Comparison of ENCODE assay signal across 16 mouse cellular contexts in the genomic region with DNA sequence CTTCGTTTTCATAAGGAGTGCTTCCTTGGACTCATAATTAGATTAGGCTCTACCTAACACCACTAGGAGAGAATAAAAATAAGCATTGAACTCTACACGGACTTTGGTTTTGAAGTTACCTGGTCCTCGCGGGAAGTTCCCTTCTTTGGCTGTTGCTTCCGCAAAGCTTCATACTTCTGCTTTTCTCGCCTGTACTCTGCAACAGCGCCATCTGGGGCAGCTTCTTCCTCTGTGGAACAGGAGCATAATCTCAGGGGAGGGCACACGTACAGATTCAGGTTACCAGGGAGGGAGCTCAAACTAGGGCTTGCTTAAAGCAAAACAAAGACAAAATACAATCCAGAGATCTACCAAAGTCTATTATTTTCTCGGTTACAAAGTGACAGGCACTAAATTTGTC.
DNase-seq lines count a peak whose midpoint lies in the region; ATAC-seq and TF ChIP-seq lines count a peak whose summit lies in the region.
"Had no signal": no experiment of that assay in that cellular context is flagged by ENCODE, and none has a peak within 500 bp of the region (broad histone marks: within the 10 kb centered on the region; RNA-seq: fewer than 3 reads in every experiment).

No protein-coding gene starts in this region.

- no peak overlapping the region for H3K9ac ChIP-seq in kidney, postnatal 0 days (ENCODE audit: low read depth, low read length)
- H3K9ac ChIP-seq: forebrain, embryonic 12.5 days; lung, embryonic 15.5 days had no signal

- no peaks in the 10 kb centered on the region for H3K4me1 ChIP-seq in kidney, postnatal 0 days (replicated peaks; ENCODE audit: insufficient read depth, low read length)
- no peaks in the 10 kb centered on the region for H3K4me1 ChIP-seq in kidney, adult 2 months (ENCODE audit: control insufficient read depth, insufficient read depth, low read length)
- H3K4me1 ChIP-seq: forebrain, embryonic 12.5 days; lung, embryonic 15.5 days had no signal

- H3K27me3 ChIP-seq in kidney, postnatal 0 days (ENCODE audit: insufficient read depth, low read length) = no peaks in the 10 kb centered on the region
- H3K27me3 ChIP-seq in kidney, adult 2 months (replicated peaks; ENCODE audit: control insufficient read depth, insufficient read depth, low read length) = no peaks in the 10 kb centered on the region
- H3K27me3 ChIP-seq: forebrain, embryonic 12.5 days; lung, embryonic 15.5 days; megakaryocyte, embryonic 14.5 days had no signal

- H3K27ac ChIP-seq in kidney, postnatal 0 days = no peak overlapping the region
- no peak overlapping the region for H3K27ac ChIP-seq in kidney, adult 2 months (ENCODE audit: insufficient read depth, low read depth, low read length)
- H3K27ac ChIP-seq: forebrain, embryonic 12.5 days; lung, embryonic 15.5 days had no signal

- no peak overlapping the region for H3K4me3 ChIP-seq in kidney, postnatal 0 days (replicated peaks; ENCODE audit: low read depth, low read length)
- H3K4me3 ChIP-seq in kidney, adult 2 months (ENCODE audit: insufficient read depth, low read depth, low read length) = no peak overlapping the region
- H3K4me3 ChIP-seq: forebrain, embryonic 12.5 days; lung, embryonic 15.5 days; megakaryocyte, embryonic 14.5 days had no signal

- H3K4me2 ChIP-seq in kidney, postnatal 0 days (ENCODE audit: low read length) = no peak overlapping the region
- H3K4me2 ChIP-seq: forebrain, embryonic 12.5 days; lung, embryonic 15.5 days had no signal

- no peak for DNase-seq in kidney, postnatal 0 days (ENCODE audit: low spot score)
- DNase-seq in kidney, adult 2 months = no peak
- peak; percentile 16 for DNase-seq in thymus, postnatal 4 days
- no peak for DNase-seq in thymus, postnatal 14 days
- peak; percentile 11 for DNase-seq in c-Kit-positive CD71-positive TER-119-negative erythroid progenitor cells, embryonic 14.5 days (ENCODE audit: low read depth)
- no peak for DNase-seq in embryo, embryonic 9.5 days (ENCODE audit: extremely low spot score)
- DNase-seq in cerebellum, adult 18-20 months = no peak
- DNase-seq: adrenal gland, postnatal 25 days; cerebellum, adult 9-11 months; gastrocnemius, postnatal 14 days; layer of hippocampus, postnatal 36 days; thymus, adult 2 months had no signal

- WGBS in kidney, postnatal 0 days = 94% methylated on average over 9 of the region's 9 CpGs
- WGBS in kidney, adult 2 months = 97% methylated on average over 9 of the region's 9 CpGs

- no peaks in the 10 kb centered on the region for H3K36me3 ChIP-seq in kidney, postnatal 0 days (ENCODE audit: insufficient read depth, low read length)
- H3K36me3 ChIP-seq in kidney, adult 2 months (ENCODE audit: control insufficient read depth, insufficient read depth, low read length) = no peaks in the 10 kb centered on the region
- H3K36me3 ChIP-seq: lung, embryonic 15.5 days had no signal

- ATAC-seq in kidney, postnatal 0 days (replicated peaks; ENCODE audit: low FRiP score, low read depth) = no peak
- no peak for ATAC-seq in CD4-positive, CD25-positive, alpha-beta regulatory T cell, adult 4 months

- 0 out of 2 replicates have a peak, but pooled peaks have one; percentile 7 for TF ChIP-seq CTCF in kidney, postnatal 0 days (IDR thresholded peaks at IDR 0.05; ENCODE audit: low read depth)
- no peak for TF ChIP-seq CTCF in kidney, adult 2 months (conservative IDR thresholded peaks at IDR 0.05; ENCODE audit: insufficient read depth, insufficient read length, low read depth, low read length)

- H3K9me3 ChIP-seq in kidney, postnatal 0 days (replicated peaks; ENCODE audit: low read length) = no peaks in the 10 kb centered on the region
- H3K9me3 ChIP-seq: forebrain, embryonic 12.5 days; lung, embryonic 15.5 days; megakaryocyte, embryonic 14.5 days had no signal

- TF ChIP-seq POLR2A in kidney, adult 2 months (IDR thresholded peaks at IDR 0.05; ENCODE audit: low read depth, low read length) = no peak

Comparison
In these comparisons a context has a peak if more than half of its experiments do, and no peak if none do; other contexts are left out.
1. DNase-seq: peak in thymus, postnatal 4 days (single experiment) and c-Kit-positive CD71-positive TER-119-negative erythroid progenitor cells, embryonic 14.5 days (single experiment); none in kidney, postnatal 0 days (single experiment), kidney, adult 2 months (single experiment), thymus, postnatal 14 days (single experiment), embryo, embryonic 9.5 days (single experiment) and cerebellum, adult 18-20 months (0 of 2).